Mouse (Mus musculus) erythroid progenitor cell, adult 5-6 weeks (primary cell): ENCODE measurements around the gene Zfp65. TPM values are rescaled to one million over a fixed set of nuclear protein-coding genes. Genes with fewer than 3 reads are reported as not detected.
"Not testable (repeated sequence)": the region's sequence is repeated elsewhere in the genome, so short reads cannot be mapped to it uniquely, and the experiment has no call there.

Experiments used
- ATAC-seq: replicated peaks from 2 replicates; pipeline ENCODE4 v1.8.0; 2016; ENCODE audit warnings: moderate number of reproducible peaks, mild to moderate bottlenecking, moderate TSS enrichment, inconsistent platforms; ENCODE audit not compliant: poor library complexity, low FRiP score, severe bottlenecking
- total RNA-seq, 2 experiments: library from RNA; stranded (forward) in 1 of 2; stranded (reverse) in 1 of 2; fragments of 150-400 nt in 1 of 2; fragments of 186-747, 209-891 nt in 1 of 2; gene quantifications; 2 replicates each; pipeline versions ENCODE4 v1.2.3 to v1.2.4; 2015 to 2017; ENCODE audit warnings: low replicate concordance in 2 of 2

Gene Zfp65
- total RNA-seq (2015; ENCODE audit: low replicate concordance), result 0.42 and 4.7 TPM in 2 replicates
- 0.39 and 1.6 TPM in 2 replicates for total RNA-seq (2017; ENCODE audit: low replicate concordance)

DNA sequence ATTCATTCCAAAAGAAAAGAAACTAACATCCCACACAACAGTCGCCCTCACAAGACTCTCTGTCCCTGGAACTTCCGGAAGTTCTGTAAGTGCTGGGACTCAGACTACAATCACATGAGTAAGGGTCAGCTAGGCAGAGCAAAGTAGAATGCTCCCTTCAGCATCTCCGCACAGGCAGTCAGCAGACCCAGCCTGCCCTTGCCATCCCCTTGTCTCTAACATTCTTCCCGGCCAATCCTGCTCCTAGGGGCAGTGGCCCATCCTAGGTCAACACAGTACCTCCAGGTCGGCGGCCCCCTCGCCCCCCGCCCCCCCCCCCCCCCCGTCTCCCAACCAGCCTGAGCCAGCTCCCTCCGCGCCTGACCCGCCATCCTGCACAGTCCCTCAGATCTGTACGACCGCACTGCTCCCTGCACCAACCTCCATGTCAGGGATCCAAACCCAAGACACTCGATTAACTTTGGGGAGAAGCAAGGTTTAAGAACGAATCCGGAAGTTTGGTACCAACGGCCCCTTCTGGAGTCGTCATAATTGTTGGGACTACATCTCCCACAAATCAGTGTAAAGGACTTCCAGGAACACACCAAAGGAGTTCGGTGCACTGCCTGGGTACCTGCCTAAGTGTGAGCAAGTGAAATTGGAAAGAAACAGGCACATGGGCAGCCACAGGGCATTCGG lies at the start of gene Zfp65:
Zfp65 (minus strand) TSS at position 533 of the 678 bp plus-strand sequence.
- ATAC-seq, result no peak

DNA sequence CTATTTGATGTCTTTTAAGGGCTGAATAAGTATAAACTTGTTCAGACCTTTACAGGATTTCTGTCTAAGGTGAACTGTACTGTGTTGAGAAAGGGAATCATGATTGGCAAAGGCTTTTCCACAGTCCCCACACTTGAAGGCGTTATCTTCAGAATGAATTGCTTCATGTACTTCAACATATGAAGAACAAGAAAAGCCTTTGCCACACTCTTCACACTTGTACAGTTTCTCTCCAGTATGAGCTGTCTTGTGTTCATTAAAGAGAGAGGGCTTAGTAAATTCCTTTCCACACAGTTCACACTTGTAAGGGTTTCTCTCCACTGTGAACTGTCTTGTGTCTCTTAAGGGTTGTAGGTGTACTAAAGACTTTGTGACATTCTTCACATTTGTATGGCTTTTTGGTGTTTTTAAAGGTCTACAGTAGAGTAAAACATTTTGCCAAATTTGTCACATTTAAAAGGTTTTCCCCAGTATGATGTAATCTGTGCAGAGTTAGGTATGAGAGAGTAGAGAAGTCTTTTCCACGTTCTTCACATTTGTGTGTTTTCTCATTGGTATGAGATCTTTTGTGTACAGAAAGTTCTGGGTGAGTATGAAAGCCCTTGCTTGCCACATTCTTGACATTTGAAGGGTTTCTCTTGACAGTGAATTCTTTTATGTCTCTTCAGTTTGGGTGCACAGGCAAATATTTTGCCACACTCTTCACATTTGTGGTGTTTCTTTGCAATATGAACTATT lies 34.2 kb upstream of the Zfp65 start:
- ATAC-seq, result no peak

DNA sequence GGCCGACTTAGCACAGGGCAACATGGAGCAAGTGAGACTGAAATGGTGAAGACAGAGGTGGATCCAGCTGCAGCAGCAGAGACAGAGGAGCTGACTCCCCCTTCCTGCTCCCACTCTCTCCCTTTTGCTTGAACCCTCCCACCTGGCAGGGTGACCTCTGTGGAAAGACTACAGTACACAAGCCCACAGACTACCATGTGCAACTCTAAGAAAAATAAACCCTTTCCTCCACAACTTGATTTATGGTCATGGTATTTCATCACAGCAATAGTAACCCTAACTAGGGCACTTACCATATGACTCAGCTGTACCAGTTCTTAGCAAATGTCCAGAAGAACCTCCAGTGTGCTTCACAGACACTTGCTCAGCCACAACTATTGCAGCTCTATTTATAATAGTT lies 31.0 kb upstream of the Zfp65 start:
- no peak for ATAC-seq

DNA sequence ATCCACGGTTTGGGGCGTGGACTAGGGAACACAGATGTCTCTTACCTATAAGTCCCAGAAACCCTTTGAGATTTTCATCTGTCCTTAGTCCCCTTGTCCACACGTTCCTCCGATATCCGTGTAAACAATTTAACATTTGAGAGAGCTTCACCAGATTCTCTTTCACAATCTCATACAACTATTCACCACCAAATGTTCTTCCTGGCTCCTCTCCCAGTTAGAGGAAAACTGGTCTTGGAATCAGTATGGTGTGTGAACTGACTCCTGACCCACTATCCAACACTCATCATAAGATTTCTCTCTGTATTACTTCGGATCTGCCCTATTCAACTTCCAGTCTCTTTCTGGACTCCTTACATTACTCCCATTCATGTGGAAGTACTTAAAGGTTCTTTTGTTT lies 26.8 kb upstream of the Zfp65 start:
- ATAC-seq, result no peak

DNA sequence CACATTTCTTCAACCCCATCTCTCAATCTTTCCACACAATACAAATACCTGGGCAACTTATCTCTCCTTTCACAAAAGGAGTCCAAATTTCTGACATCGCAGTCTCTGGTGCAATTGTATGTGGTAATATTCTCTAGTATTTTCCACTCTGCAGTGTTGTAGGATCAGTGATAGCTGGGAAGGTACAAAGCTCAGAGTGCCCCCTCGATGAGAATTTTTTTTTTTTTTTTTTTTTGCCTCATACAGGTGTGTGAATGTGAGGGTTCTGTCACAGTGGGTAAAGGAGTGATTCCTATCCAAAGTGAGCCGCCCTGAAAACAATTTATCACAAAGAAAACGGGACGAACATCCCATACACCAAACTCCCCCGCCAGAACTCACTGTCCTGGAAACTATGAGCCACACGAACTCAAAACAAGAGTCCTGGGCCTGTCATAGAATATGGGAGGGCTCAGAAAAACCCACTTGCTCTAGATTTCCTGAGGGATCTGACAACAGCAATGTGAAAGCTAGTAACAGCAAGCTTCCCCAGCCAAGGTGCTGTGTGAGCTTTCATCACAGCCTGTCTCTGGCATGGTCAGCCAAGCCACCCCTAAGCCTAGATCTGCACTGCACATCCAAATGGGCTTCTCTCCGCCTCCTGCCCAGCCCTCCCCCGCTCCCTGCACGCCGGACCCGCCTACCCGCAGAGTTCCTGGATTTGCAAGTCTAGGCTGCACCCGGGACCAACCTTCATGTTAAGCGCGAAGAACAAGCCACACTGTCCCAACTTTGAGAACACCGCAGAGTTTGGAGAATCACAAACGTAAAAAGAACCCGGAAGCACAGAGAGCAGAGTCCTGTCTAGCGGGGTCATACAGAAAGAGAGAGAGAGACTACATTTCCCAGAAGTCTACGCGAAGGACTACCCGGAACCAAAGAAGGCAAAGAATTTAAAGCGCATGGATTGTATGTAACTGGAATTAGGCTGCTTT lies 25.6 kb upstream of the Zfp65 start, which contains the start of gene Zfp85:
Zfp85 (minus strand) TSS at position 896 of the 974 bp plus-strand sequence.
- ATAC-seq, result peak; percentile 73; the same call in 1 of the 2 replicates

DNA sequence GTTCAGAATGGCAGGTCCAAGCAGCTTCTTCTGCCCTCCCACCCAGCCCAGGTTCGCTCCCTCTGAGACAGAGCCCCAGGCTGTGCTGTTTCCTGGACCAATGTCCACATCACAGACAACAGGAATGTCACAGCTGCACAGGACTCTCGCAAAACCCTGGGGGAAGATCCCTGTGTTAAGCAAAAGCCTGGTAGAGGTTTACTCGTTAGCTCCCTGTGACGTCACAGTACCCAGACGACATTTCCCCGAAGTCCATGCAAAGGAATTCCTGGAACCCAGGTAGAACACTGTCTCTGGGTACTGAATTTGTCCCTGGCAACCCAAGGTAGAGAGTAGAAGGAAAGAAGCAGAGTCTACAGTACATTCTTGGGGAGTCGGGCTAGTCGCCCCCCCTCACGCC lies 14.9 kb upstream of the Zfp65 start:
- ATAC-seq, result no peak

DNA sequence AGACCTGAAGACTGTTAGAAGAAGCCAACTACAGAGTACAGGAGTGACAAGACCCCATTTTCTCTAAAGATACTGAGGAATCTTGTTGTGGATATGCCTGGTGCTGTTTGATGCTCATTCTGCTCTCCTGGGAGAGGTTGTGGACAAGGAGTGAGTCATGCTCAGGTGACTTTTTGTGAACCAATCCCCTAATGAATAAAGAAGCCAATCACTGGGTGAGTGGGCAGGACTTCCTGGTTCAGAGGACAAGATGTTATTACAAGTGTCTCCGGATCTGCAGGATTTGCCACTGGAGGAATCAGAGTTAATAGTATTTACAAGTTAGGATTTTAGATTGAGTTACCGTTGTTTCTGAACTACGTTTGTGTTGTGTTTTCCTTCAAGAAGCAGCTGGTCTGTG lies 14.0 kb upstream of the Zfp65 start:
- ATAC-seq, result no peak

DNA sequence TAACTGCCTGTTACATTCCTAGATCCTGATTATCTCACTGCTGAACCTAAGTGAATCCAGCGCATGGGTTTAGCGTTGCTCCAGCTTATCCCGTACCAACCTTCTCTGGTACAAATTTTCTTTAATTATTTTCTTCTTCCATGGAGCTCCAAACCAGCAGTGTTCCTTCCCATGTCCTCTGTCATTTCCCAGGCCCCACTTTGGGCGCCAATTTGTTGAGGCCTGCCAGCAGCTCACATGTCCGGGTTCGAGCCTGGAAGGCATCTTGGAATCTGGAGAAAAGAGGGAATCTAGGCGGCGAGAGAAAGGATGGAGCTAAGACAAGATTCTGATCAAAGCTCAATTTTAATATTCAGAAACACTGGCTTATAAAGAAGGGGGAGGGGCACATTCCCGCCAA lies 5.4 kb upstream of the Zfp65 start:
- ATAC-seq, result not testable (repeated sequence)

DNA sequence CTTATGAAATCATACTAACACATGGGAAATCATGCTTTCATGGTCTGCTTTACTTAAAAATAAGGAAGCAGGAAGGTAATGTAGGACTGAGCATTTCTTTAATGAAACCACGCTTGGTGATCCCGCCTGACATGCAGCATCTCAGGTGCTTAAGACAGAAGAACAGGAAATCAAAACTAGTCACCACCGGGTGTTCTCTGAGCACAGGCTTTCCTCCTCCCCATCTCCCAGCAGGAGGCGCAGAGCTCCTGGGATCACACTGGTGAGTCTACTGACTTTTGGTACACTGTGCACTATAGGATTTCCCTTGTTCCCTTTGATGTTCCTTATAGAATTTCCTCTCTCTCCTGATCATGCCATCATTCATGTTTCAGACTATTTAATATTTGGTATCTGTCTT lies 468 bp upstream of the Zfp65 start:
- not testable (repeated sequence) for ATAC-seq

DNA sequence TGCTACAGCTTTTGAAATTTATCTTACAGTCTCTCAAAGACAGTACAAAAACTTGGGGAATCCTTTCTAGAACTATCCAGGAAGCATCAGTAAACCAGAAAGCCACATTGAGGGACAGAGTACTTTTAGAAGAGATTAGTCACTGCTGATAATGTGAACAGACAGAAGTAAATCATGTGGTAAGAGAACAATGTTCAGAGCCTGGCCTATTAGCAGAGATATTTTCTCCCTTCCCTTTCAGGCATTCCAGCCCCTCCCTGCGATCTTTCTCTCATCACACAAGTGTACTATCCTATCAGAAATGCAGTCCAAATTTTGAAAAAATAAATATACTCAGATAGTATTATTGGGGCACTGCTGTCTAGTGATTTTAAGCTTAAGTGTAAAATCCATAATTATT lies 867 bp downstream of the Zfp65 start:
- no peak for ATAC-seq

DNA sequence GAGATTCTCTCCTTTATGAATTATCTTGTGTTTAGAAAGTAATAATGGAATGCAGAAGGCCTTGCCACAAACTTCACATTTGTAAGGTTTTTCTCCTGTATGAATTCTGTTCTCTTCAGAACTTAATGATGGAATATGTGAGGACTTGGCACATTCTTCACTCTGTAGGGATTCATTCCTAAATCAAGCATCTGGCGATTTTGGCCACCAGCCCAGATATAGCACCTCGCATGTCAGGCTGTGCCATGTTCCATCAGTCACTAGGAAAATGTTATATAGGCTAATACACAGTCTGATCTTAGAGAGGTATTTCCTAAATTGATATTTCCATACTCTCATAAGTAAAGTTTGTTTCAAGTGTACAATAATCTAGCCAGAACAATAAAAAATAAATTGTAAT lies 3.6 kb downstream of the Zfp65 start:
- ATAC-seq, result not testable (repeated sequence)

DNA sequence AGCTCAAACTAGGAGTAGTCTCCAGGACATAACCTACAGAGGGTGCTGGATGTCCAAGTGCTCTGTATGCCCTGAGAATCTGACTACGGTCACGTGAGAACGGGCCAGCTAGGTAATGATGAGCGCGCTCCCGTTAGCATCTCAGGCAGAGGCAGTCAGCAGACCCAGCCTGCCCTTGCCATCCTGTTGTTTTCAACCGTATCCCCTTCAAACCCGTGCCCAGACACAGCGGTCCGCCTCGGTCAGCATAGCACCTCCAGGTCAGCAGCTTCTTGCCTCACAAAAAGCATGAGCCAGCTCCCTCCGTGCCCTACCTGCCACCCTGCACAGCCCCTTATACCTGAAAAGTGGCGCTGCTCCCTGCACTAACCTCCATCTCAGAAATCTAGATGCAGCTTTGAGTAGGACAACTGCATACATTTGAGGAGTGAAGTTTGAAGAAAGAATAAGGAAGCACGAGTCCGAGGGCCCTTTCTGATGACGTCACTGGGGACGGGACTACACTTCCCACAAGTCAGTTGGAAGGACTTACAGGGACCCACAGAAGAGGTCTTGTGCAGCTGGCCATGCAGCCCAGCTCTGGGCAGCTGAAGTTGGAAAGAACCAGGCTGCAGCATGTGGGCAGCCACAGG lies 5.0 kb downstream of the Zfp65 start:
- peak; percentile 85 for ATAC-seq

DNA sequence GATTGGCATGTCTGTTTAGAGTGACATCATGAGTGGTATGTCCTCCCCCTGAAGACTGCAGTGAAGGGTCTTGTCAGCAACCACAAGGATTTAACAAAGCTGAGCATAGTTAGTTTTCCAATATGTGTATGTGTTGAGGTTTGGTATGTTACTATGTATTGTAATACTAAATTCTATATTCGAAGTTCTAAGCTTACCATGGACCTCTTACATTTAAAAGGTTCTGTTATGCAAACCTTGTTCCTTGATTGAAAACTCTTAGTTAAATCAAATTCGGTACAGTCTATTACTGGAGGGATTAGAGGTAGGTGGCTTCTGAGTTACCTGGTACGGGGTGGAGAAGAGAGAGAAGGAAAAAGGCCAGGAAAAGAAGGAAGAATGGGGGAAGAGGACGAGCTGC lies 42.0 kb downstream of the Zfp65 start, which contains the start of gene Zfp738:
Zfp738 (minus strand) TSS at position 101 of the 400 bp plus-strand sequence.
- no peak for ATAC-seq

DNA sequence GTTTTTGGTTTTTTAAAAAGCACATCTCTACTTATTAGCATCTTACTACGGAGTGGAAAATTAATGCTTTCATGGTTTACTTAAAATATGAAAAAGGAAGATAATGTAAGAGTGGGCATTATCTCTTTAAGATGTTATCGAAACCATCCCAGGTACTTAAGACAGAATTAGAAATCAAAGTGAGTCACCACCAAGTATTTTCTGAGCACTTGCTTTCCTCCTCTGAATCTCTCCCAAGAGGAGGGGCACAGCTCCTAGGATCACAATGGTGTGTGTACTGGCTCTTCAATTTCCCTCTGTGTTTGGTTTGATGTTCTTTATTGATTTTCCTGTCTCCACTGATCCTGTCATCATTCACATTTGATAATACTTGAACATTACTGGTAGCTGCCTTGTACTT lies 45.1 kb downstream of the Zfp65 start:
- ATAC-seq, result not testable (repeated sequence)

DNA sequence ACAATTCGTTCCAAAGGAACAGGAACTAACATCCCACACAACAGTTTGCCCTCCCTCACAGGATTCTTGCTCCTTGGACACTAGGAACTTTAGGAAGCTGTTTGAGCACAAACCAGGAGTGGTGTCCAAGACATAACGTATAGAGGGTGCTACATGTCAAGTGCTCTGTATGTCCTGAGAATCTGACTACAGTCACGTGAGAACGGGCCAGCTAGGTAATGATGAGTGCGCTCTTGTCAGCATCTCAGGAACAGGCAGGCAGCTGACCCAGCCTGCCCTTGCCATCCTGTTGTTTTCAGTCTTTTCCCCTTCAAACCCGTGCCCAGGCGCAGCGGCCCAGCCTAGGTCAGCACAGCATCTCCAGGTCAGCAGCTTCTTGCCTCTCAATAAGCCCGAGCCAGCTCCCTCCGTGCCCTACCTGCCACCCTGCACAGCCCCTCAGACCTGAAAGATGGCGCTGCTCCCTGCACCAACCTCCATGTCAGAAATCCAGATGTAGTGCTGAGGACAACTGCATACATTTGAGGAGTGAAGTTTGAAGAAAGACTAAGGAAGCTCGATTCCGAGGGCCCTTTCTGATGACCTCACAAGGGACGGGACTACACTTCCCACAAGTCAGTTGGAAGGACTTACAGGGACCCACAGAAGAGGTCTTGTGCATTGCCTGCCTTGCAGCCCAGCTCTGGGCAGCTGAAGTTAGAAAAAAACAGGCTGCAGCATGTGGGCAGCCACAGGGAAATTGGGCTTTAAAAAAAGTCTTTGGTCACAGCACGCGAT lies 45.8 kb downstream of the Zfp65 start:
- peak; percentile 80 for ATAC-seq

DNA sequence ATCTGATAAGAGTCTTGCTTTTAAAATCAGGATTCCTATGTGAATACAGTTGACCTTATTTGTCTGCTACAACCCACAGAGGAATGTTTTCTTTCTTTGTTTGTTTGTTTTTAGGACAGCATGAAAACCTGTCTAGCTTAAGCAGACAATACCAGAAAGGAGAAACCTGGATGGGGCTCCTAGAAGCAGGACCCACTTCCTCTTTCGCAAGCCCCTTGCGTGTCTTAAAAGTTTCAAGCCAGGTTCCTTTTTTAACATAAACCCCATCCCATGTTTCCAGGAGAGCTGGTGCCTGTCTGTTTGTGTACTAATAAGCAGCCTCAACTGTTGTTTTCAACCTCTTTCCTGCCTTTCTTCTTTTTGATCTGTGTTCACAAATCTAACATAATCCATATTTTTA lies 54.1 kb downstream of the Zfp65 start:
- no peak for ATAC-seq
